Mouse (Mus musculus): ENCODE results near the gene Stmn3.
A peak's percentile ranks its signal among the peaks of the same experiment; 100 is the strongest.

Gene Stmn3

GRCm38 (mm10) chr2:181314080-181314810, at the start of gene Stmn3:
Gene Stmn3, minus strand, starts transcription at chr2:181314500.
- peak; percentile 48 for DNase-seq

GRCm38 (mm10) chr2:181363946-181364345, 49.6 kb upstream of the Stmn3 start:
- no peak for DNase-seq

GRCm38 (mm10) chr2:181356780-181357179, 42.5 kb upstream of the Stmn3 start:
- no peak for DNase-seq

DNA sequence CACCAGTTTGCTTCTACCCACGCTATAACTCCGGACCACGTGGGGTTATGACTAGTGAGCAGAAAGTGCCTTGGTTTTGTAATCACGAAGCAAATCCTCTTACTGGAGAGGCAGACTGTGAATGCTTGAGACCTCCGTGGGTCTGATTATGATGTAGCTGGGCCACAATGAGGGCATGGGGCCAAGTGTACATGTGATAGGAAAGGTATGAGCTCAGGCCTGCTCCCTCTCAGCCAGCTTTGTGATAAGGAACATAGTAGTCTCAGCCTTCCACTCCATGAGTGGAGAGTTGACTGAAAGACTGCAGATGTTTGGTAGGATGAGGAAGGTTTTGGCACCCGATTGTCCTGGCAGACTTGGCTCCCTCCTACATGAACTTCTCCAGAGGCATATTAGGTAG, 28.5 kb upstream of the Stmn3 start:
- no peak for DNase-seq

- no peak for DNase-seq
Measured at GRCm38 (mm10) chr2:181340426-181340825, 26.1 kb upstream of the Stmn3 start.

DNA sequence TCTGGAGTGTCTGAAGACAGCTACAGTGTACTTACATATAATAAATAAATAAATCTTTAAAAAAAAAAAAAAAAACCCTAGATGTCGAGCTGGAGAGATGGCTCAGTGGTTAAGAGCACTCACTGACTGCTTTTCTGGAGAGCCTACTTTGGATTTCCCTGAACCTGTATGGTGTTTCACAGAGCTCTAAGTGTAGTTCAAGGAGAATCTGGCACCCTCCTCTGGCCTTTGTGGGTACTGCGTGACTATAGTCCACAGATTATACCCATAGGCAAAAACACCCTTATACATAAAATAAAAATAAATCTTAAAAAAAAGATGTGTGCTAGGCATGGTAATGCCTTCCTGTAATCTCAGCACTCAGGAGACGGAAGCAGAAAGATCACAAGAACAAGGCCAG, 19.7 kb upstream of the Stmn3 start:
- peak; percentile 62 for DNase-seq

- no peak for DNase-seq
Measured at GRCm38 (mm10) chr2:181332542-181332941, 18.2 kb upstream of the Stmn3 start.

DNA sequence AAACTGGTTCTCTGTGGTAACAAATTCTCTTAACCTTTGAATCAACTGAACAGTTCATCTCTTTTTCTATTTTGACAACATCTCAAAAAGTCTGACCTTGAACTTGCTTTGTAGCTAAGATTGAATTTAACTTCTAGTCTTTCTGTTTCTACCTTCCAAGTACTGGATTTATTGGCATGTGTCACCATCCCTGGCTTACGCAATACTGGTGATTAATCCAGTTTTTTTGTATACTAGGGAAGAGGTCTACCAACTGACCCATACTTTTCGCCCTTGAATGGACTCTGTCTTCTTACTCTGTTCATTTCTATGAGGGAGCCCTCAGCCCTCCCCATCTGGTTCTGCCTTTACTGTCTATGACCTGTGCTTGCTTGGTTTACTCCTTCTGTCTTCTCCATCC, 11.8 kb upstream of the Stmn3 start:
- no peak for DNase-seq

DNA sequence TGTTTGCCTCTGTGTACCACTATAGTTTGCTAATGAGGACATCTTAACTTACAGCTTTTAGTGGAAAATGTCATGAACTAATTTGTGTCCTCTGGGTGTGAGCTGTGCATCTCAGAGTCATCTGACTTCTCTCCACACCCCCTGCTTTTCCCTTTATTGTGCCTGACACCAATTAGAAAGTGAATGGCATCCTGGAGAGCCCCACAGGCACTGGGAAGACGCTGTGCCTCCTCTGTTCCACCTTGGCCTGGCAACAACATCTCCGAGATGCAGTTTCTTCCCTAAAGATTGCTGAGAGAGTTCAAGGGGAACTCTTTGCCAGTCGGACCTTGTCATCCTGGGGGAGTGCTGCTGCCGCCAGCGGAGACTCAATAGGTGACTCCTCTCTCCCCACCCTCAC, 7.8 kb upstream of the Stmn3 start:
- no peak for DNase-seq

DNA sequence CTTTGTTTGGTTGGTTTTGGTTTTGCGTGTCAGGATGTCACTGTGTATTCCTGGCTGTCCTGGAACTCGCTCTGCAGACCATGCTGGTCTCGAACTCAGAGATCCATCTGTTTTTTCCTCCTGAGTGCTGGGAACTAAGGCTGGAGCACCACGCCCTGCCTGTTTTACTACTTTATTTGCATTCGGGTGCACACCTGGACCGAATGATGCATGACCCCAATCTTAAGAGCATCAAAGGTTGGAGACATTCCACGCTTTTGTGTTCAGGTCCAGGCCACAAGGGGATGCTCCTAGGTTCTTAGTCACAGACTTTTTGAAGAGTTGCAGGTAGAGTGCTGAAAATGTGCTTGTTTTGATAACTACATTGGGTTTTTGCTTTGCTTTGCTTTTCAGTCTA, 5.8 kb upstream of the Stmn3 start:
- no peak for DNase-seq

DNA sequence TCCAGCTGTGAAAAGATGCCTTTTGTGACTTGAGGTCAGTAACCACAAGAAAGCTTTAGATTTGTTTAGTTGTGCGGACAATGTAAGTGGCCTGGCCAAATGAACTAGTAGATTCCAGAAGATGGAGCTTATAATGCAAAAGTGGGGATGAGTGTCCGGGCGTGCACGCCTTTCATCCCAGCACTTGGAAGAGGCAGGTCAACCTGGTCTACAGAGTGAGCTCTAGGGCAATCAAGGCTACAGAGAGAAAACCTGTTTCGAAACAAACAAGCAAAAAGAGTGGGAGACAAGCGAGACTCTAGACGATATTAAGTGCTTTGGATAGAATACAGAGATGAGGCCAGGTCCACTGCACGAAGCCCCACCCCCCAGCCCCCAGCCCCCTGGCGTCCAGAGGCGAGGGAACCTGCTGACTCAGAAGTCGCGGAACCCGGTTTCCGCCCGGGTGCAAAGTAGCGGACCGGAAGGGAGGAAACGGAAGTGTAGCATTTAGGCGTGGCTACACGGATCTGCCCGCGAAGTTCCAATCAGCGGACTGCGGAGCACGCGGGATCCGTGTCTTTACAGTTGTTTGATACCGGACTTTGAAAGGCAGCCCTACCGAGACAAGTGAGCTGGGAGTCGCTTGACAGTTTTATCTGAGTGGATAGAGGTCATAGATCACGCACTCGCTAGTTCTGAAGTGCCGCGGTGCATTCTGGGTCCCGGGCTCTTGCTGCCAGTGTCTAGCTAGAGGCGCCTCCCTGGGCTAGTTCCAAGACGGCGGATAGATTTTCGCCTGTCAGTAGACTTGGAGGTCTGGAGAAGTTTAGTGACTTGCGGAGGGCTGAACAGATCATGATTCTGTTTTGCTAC, 5.2 kb upstream of the Stmn3 start, which contains the start of gene Rtel1:
Gene Rtel1, plus strand, starts transcription at position 492 of the 855 bp plus-strand sequence.
- peak; percentile 87 for DNase-seq

DNA sequence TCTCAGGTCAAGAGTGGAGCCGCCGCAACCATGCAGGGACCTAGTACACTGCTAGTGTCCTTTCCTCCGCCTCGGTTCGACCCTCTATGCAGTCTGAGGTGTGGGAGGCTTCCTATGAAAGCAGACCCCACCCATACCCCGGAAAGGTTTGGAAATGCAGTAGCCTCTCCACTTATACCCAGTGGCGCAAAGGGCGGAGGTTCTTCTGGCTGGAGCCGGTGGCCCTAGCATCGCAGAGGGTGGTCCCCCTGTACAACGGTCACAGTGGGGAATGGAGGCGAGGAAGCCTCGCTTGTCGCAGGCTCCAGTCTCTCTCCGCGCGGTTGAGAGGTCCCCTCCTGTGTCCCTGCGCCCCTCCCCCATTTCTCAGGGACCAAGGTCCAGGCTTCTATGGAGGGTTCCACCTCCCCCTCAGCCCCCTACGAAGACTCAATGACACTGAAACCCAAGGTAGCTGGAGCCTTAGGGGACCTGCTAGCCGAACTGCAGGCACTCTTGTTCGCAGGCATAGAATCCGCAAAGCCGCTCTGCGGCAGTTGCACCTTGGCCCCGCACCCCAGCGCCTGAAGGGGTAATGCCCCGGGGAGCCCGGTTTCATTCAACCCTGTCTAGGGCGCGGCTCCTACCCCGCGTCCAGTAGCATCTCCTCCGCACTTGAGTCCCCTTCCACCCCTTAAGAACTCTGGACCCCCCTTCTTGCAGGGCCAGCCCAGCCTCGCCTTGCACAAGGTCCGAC, 788 bp downstream of the Stmn3 start:
- no peak for DNase-seq

- DNase-seq = no peak
Measured at GRCm38 (mm10) chr2:181313006-181313343, 1.3 kb downstream of the Stmn3 start.

DNA sequence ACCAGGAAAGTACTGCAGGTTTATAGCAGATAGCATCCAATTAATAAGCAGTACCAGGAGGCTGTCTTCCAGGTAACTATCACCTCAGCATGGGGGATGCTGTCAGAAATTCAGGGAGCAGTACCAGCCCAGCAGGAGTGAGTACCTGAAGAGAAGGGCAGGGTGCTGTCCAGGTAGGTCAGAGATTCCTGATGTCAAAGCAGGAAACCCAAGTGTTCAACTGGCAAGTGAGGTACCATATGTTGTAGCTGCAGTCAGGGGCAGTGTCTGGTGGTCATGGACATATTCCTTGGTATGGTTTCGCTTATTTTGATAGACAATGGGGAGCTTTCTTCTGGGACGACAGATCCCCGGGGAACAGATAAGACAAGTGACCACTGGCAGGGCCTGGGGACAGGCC, 1.9 kb downstream of the Stmn3 start:
- no peak for DNase-seq

DNA sequence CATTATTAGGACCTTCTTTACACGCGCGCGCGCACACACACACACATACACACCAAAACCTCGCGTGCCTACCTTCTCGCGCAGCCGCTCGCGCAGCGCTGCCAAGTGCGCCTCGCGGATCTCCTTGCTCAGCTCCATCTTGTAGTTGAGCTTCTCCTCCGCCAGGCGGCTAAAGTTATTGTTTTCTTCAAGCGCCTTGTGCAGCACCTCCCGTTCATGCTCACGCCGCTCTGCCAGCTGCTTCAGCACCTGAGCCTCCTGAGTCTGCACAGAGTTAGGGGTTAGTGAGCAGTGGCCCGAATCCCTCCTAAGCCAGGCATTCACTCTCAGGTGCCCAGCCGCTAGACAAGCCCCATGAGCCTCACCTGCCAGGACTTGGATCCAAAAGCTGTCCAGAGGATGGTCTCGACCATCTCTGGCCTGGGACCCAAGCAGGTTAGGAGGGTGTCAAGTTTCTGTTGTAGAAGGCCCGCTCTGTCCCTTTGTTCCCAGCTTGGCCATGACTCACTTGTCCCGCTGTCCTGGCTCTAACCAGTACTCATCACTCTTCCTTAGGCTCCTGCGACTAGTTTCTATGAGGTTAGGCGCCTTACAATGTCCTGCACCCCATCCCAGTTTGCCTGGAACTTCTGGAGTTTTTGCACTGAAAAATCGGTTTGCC, 7.0 kb downstream of the Stmn3 start:
- peak; percentile 26 for DNase-seq

- DNase-seq = no peak
Measured at GRCm38 (mm10) chr2:181304944-181305343, 9.4 kb downstream of the Stmn3 start.

- peak; percentile 58 for DNase-seq
Measured at GRCm38 (mm10) chr2:181302041-181302440, 12.3 kb downstream of the Stmn3 start.

DNA sequence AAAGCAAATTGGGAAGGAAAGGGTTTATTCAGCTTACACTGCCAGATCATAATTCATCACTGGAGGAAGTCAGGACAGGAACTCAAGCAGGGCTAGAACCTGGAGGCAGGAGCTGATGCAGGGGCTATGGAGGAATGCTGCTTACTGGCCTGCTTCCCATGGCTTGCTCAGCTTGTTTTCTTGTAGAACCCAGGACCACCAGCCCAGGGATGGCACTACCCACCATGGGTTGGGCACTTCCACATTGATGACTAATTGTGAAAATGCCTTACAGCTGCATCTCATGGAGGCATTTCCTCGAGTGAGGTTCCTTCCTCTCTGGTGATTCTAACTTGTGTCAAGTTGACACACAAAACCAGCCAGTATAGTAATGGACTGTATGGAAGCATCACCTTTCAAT, 23.4 kb downstream of the Stmn3 start:
- DNase-seq = no peak

DNA sequence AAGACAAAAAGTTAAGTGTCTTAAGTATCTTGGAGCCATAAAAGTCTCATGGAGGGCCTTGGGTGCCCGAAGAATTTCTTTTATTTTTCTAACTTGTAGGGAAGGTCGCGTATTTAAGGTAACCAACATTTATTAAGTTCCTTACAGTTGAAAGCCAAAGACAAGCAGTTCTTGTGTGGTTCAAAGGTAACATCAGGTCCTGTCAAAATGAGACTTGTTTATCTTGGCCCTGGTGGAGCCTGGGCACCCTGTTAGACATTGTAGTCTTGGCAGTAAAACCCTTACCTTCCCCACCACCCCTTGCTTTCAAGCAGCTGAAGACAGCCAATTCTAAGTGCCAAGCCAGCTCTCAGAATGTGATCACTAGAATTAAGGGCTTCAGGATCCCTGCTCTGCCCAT, 25.6 kb downstream of the Stmn3 start:
- no peak for DNase-seq

- DNase-seq = peak; percentile 96
Measured at GRCm38 (mm10) chr2:181287958-181288350, 26.3 kb downstream of the Stmn3 start, which contains the start of gene Gmeb2. Gene Gmeb2, minus strand, starts transcription at chr2:181288035.

- peak; percentile 90 for DNase-seq
Measured at GRCm38 (mm10) chr2:181287338-181287957, 26.9 kb downstream of the Stmn3 start.

- no peak for DNase-seq
Measured at GRCm38 (mm10) chr2:181286629-181287337, 27.5 kb downstream of the Stmn3 start.

All from liver (tissue).